In the genomic region with DNA sequence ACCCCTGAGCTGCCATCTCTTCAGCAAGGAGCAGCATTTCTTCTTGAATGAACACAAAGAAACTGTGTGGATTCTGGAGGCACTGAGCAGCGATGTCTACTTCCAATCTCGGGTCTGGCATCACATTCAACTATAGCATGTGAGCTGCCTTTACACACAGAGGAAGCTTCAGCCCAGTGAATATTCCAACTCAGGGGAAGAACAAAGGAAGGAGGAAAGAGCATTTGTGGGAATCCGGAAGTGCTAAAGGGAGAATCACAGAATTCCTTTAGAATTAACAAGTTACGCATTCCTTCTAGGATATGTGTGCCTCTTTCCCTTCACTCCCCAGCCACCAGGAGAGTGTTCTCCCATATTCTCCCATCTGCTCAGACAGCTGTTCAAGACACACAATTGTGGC, we compare ENCODE assay signal across 19 mouse cellular contexts.
"Had no signal": no experiment of that assay in that cellular context is flagged by ENCODE, and none has a peak within 500 bp of the region (broad histone marks: within the 10 kb centered on the region; RNA-seq: fewer than 3 reads in every experiment).

No protein-coding gene starts in this region.

- H3K36me3 ChIP-seq: limb, embryonic 10.5 days; limb, embryonic 13.5 days; liver, embryonic 12.5 days; liver, embryonic 15.5 days; midbrain, embryonic 12.5 days; midbrain, embryonic 15.5 days; neural tube, embryonic 13.5 days; stomach, embryonic 15.5 days had no signal

- H3K27me3 ChIP-seq: limb, embryonic 13.5 days; liver, embryonic 12.5 days; liver, embryonic 15.5 days; midbrain, embryonic 12.5 days; midbrain, embryonic 15.5 days; neural tube, embryonic 13.5 days; stomach, embryonic 15.5 days had no signal

- H3K9ac ChIP-seq: limb, embryonic 13.5 days; liver, embryonic 12.5 days; liver, embryonic 15.5 days; midbrain, embryonic 12.5 days; midbrain, embryonic 15.5 days; neural tube, embryonic 13.5 days; stomach, embryonic 15.5 days had no signal

- H3K4me1 ChIP-seq: limb, embryonic 10.5 days; limb, embryonic 13.5 days; liver, embryonic 12.5 days; liver, embryonic 15.5 days; midbrain, embryonic 12.5 days; midbrain, embryonic 15.5 days; stomach, embryonic 15.5 days had no signal

- H3K27ac ChIP-seq: kidney, postnatal 0 days; limb, embryonic 10.5 days; limb, embryonic 13.5 days; liver, embryonic 12.5 days; liver, embryonic 15.5 days; macrophage; midbrain, embryonic 12.5 days; midbrain, embryonic 15.5 days; neural tube, embryonic 13.5 days; stomach, embryonic 15.5 days had no signal

- ATAC-seq: intestine, postnatal 0 days; liver, embryonic 12.5 days; lung, postnatal 0 days; midbrain, embryonic 15.5 days had no signal

- DNase-seq: kidney, adult 2 months; kidney, postnatal 25 days; liver; lung, adult 18-20 months; right cerebral cortex, postnatal 14 days; spleen, adult 18-20 months; thymus, postnatal 25 days had no signal

- H3K4me2 ChIP-seq: limb, embryonic 13.5 days; liver, embryonic 12.5 days; liver, embryonic 15.5 days; midbrain, embryonic 12.5 days; midbrain, embryonic 15.5 days; neural tube, embryonic 13.5 days; stomach, embryonic 15.5 days had no signal

- H3K4me3 ChIP-seq: limb, embryonic 10.5 days; limb, embryonic 13.5 days; liver, embryonic 12.5 days; liver, embryonic 15.5 days; midbrain, embryonic 12.5 days; midbrain, embryonic 15.5 days; neural tube, embryonic 13.5 days; stomach, embryonic 15.5 days had no signal

- H3K9me3 ChIP-seq: limb, embryonic 10.5 days; limb, embryonic 13.5 days; liver, embryonic 12.5 days; liver, embryonic 15.5 days; midbrain, embryonic 12.5 days; midbrain, embryonic 15.5 days; neural tube, embryonic 13.5 days; stomach, embryonic 15.5 days had no signal
